9 mouse cellular contexts compared by ENCODE assay signal in genomic region chr11:100736746-100737080, GRCm38 (mm10). TPM values are rescaled to one million over a fixed set of nuclear protein-coding genes. Genes with fewer than 3 reads are reported as not detected.
A peak's percentile ranks its signal among the peaks of the same experiment; 100 is the strongest.
DNase-seq lines count a peak whose midpoint lies in the region; ATAC-seq and TF ChIP-seq lines count a peak whose summit lies in the region.
"Had no signal": no experiment of that assay in that cellular context is flagged by ENCODE, and none has a peak within 500 bp of the region (broad histone marks: within the 10 kb centered on the region; RNA-seq: fewer than 3 reads in every experiment).

No protein-coding gene starts in this region.

- no peaks in the 10 kb centered on the region for H3K27me3 ChIP-seq in kidney, embryonic 14.5 days (ENCODE audit: control insufficient read depth, insufficient read depth, low read length)
- H3K27me3 ChIP-seq in intestine, embryonic 15.5 days (replicated peaks) = no peaks in the 10 kb centered on the region
- no peaks in the 10 kb centered on the region for H3K27me3 ChIP-seq in midbrain, embryonic 16.5 days (ENCODE audit: control insufficient read depth, insufficient read depth, low read depth, low read length)

- H3K27ac ChIP-seq in kidney, embryonic 14.5 days (ENCODE audit: low read depth, low read length) = no peak overlapping the region
- no peak overlapping the region for H3K27ac ChIP-seq in cortical plate, adult 2 months (ENCODE audit: insufficient read depth, low read length)
- peak overlapping the region; percentile 70; the same call in 1 of the 2 replicates for H3K27ac ChIP-seq in intestine, embryonic 15.5 days
- no peak overlapping the region for H3K27ac ChIP-seq in midbrain, embryonic 16.5 days (ENCODE audit: low read length)

- H3K9ac ChIP-seq in kidney, embryonic 14.5 days (ENCODE audit: low read depth, low read length) = peak overlapping the region; percentile 87; the same call in 1 of the 2 replicates
- H3K9ac ChIP-seq in intestine, embryonic 15.5 days = peak overlapping the region; percentile 97; the same call in 1 of the 2 replicates
- no peak overlapping the region for H3K9ac ChIP-seq in midbrain, embryonic 16.5 days (ENCODE audit: low read depth, low read length)

- H3K4me1 ChIP-seq in kidney, embryonic 14.5 days (ENCODE audit: control insufficient read depth, insufficient read depth, low read length) = peaks cover 19% of the 10 kb centered on the region
- peaks cover 9% of the 10 kb centered on the region for H3K4me1 ChIP-seq in cortical plate, adult 2 months (ENCODE audit: control insufficient read depth, insufficient read depth, low read length)
- H3K4me1 ChIP-seq in intestine, embryonic 15.5 days (replicated peaks) = peaks cover 22% of the 10 kb centered on the region
- H3K4me1 ChIP-seq in midbrain, embryonic 16.5 days (ENCODE audit: control insufficient read depth, insufficient read depth, low read length) = peaks cover 16% of the 10 kb centered on the region

- no peaks in the 10 kb centered on the region for H3K9me3 ChIP-seq in kidney, embryonic 14.5 days (ENCODE audit: control insufficient read depth, low read length)
- H3K9me3 ChIP-seq in intestine, embryonic 15.5 days = no peaks in the 10 kb centered on the region
- H3K9me3 ChIP-seq in midbrain, embryonic 16.5 days (replicated peaks; ENCODE audit: control insufficient read depth, low read length, poor library complexity, severe bottlenecking) = no peaks in the 10 kb centered on the region

- DNase-seq in kidney, postnatal 25 days = no peak
- no peak for DNase-seq in layer of hippocampus, postnatal 14 days (ENCODE audit: low spot score in 2 of 2)
- no peak for DNase-seq in layer of hippocampus, postnatal 10 days (ENCODE audit: low spot score in 2 of 2)
- no peak for DNase-seq in gastrocnemius, postnatal 10 days

- H3K36me3 ChIP-seq in kidney, embryonic 14.5 days (ENCODE audit: control insufficient read depth, insufficient read depth, low read length) = peaks cover 9% of the 10 kb centered on the region; the same call in 1 of the 2 replicates
- H3K36me3 ChIP-seq in intestine, embryonic 15.5 days = no peaks in the 10 kb centered on the region
- peaks cover 5% of the 10 kb centered on the region; the same call in 1 of the 2 replicates for H3K36me3 ChIP-seq in midbrain, embryonic 16.5 days (ENCODE audit: control insufficient read depth, insufficient read depth, low read length)

- peak overlapping the region; percentile 90; the same call in 1 of the 2 replicates for H3K4me3 ChIP-seq in kidney, embryonic 14.5 days (ENCODE audit: low read length)
- H3K4me3 ChIP-seq in cortical plate, adult 2 months (ENCODE audit: insufficient read depth, low read length) = peak overlapping the region; percentile 42; the same call in 1 of the 2 replicates
- peak overlapping the region; percentile 95 for H3K4me3 ChIP-seq in intestine, embryonic 15.5 days (replicated peaks)
- peak overlapping the region; percentile 62 for H3K4me3 ChIP-seq in midbrain, embryonic 16.5 days (ENCODE audit: low read depth, low read length)

- TF ChIP-seq POLR2A in cortical plate, adult 2 months (IDR thresholded peaks at IDR 0.05; ENCODE audit: extremely low read depth, insufficient read depth, low read length) = no peak

- WGBS in kidney, embryonic 14.5 days = 79% methylated on average over 4 of the region's 4 CpGs
- 67% methylated on average over 4 of the region's 4 CpGs for WGBS in intestine, embryonic 15.5 days
- WGBS in midbrain, embryonic 16.5 days = 75% methylated on average over 4 of the region's 4 CpGs

- no peak for TF ChIP-seq CTCF in cortical plate, adult 2 months (IDR thresholded peaks at IDR 0.05; ENCODE audit: extremely low read depth, insufficient read depth, low read length)

- peak overlapping the region; percentile 82 for H3K4me2 ChIP-seq in kidney, embryonic 14.5 days (replicated peaks; ENCODE audit: low read depth, low read length)
- H3K4me2 ChIP-seq in intestine, embryonic 15.5 days (replicated peaks) = peak overlapping the region; percentile 82
- peak overlapping the region; percentile 84 for H3K4me2 ChIP-seq in midbrain, embryonic 16.5 days (ENCODE audit: low read length)

- ATAC-seq in kidney, embryonic 14.5 days (ENCODE audit: low FRiP score, low TSS enrichment) = no peak
- no peak for ATAC-seq in intestine, embryonic 15.5 days
- ATAC-seq in midbrain, embryonic 16.5 days = no peak

RNA-seq across cellular contexts. Expression of gene Rab5c, which starts 1.3 kb away (rescaled TPM):
- polyA plus RNA-seq in kidney, embryonic 14.5 days (2014; fragmentation: Nextera tagmentation; extraction: Ambion mirVana) = 46.8 and 92.8 TPM in 2 replicates
- 196 and 207 TPM in 2 replicates for polyA plus RNA-seq in cortical plate, adult 2 months (2012; rRNA removed)
- 26.1 and 26.3 TPM in 2 replicates for polyA plus RNA-seq in intestine, embryonic 15.5 days (2015; fragmentation: Nextera tagmentation; extraction: Ambion mirVana)
- 41.1 and 43.3 TPM in 2 replicates for polyA plus RNA-seq in midbrain, embryonic 16.5 days (2015; fragmentation: Nextera tagmentation; extraction: Ambion mirVana)
- total RNA-seq in layer of hippocampus, postnatal 14 days (2021) = 100 to 1,000 TPM; 145 to 150 TPM
- 100 to 1,000 TPM; 152 to 165 TPM for total RNA-seq in layer of hippocampus, postnatal 10 days (2021)
- total RNA-seq in gastrocnemius, postnatal 10 days (2021) = 10 to 100 TPM; 63.0 to 64.7 TPM

RNA-seq across cellular contexts. Expression of gene Kcnh4, which starts 23.0 kb away (rescaled TPM):
- polyA plus RNA-seq in kidney, embryonic 14.5 days (2014; fragmentation: Nextera tagmentation; extraction: Ambion mirVana) = 0.07 TPM in 1 of 2 replicates, not detected in the other
- polyA plus RNA-seq in cortical plate, adult 2 months (2012; rRNA removed) = 23.4 and 25.4 TPM in 2 replicates
- polyA plus RNA-seq in intestine, embryonic 15.5 days (2015; fragmentation: Nextera tagmentation; extraction: Ambion mirVana) = 0.18 and 0.19 TPM in 2 replicates
- polyA plus RNA-seq in midbrain, embryonic 16.5 days (2015; fragmentation: Nextera tagmentation; extraction: Ambion mirVana) = 11.4 and 12.3 TPM in 2 replicates
- total RNA-seq in layer of hippocampus, postnatal 14 days (2021) = 1 to 10 TPM; 1.0 to 1.3 TPM
- 1 to 10 TPM; 1.5 to 2.2 TPM for total RNA-seq in layer of hippocampus, postnatal 10 days (2021)
- not detected for total RNA-seq in gastrocnemius, postnatal 10 days (2021)

RNA-seq across cellular contexts. Expression of gene Hspb9, which starts 23.1 kb away (rescaled TPM):
- 0.47 TPM in 1 of 2 replicates, not detected in the other for polyA plus RNA-seq in kidney, embryonic 14.5 days (2014; fragmentation: Nextera tagmentation; extraction: Ambion mirVana)
- 0.19 TPM in 1 of 2 replicates, not detected in the other for polyA plus RNA-seq in cortical plate, adult 2 months (2012; rRNA removed)
- polyA plus RNA-seq in intestine, embryonic 15.5 days (2015; fragmentation: Nextera tagmentation; extraction: Ambion mirVana) = 0.40 and 0.54 TPM in 2 replicates
- polyA plus RNA-seq in midbrain, embryonic 16.5 days (2015; fragmentation: Nextera tagmentation; extraction: Ambion mirVana) = 0.34 TPM in 1 of 2 replicates, not detected in the other
- not detected for total RNA-seq in layer of hippocampus, postnatal 14 days (2021)
- not detected for total RNA-seq in layer of hippocampus, postnatal 10 days (2021)
- total RNA-seq in gastrocnemius, postnatal 10 days (2021) = not detected
- total RNA-seq: gastrocnemius, postnatal 4 days had no signal

RNA-seq across cellular contexts. Expression of gene Kat2a, which starts 24.4 kb away (rescaled TPM):
- 44.3 and 74.5 TPM in 2 replicates for polyA plus RNA-seq in kidney, embryonic 14.5 days (2014; fragmentation: Nextera tagmentation; extraction: Ambion mirVana)
- polyA plus RNA-seq in cortical plate, adult 2 months (2012; rRNA removed) = 64.4 and 65.2 TPM in 2 replicates
- polyA plus RNA-seq in intestine, embryonic 15.5 days (2015; fragmentation: Nextera tagmentation; extraction: Ambion mirVana) = 48.2 and 51.9 TPM in 2 replicates
- polyA plus RNA-seq in midbrain, embryonic 16.5 days (2015; fragmentation: Nextera tagmentation; extraction: Ambion mirVana) = 64.9 and 65.9 TPM in 2 replicates
- total RNA-seq in layer of hippocampus, postnatal 14 days (2021) = 10 to 100 TPM; 54.5 to 59.7 TPM
- 10 to 100 TPM; 61.6 to 66.2 TPM for total RNA-seq in layer of hippocampus, postnatal 10 days (2021)
- total RNA-seq in gastrocnemius, postnatal 10 days (2021) = 10 to 100 TPM; 13.4 to 18.4 TPM

RNA-seq across cellular contexts. Expression of gene Hcrt, which starts 26.0 kb away (rescaled TPM):
- not detected in 2 replicates for polyA plus RNA-seq in kidney, embryonic 14.5 days (2014; fragmentation: Nextera tagmentation; extraction: Ambion mirVana)
- polyA plus RNA-seq in cortical plate, adult 2 months (2012; rRNA removed) = 0.29 and 0.78 TPM in 2 replicates
- not detected in 2 replicates for polyA plus RNA-seq in intestine, embryonic 15.5 days (2015; fragmentation: Nextera tagmentation; extraction: Ambion mirVana)
- polyA plus RNA-seq in midbrain, embryonic 16.5 days (2015; fragmentation: Nextera tagmentation; extraction: Ambion mirVana) = 2.5 and 4.6 TPM in 2 replicates
- total RNA-seq in layer of hippocampus, postnatal 14 days (2021) = not detected
- total RNA-seq in layer of hippocampus, postnatal 10 days (2021) = under 1 TPM in 1 of 2 experiments, not detected in 1; 0.62 TPM
- not detected for total RNA-seq in gastrocnemius, postnatal 10 days (2021)
- total RNA-seq: gastrocnemius, postnatal 4 days had no signal

Comparison
In these comparisons a context has a peak if more than half of its experiments do, and no peak if none do; other contexts are left out.
1. H3K4me3 ChIP-seq: peak in every context shown above with its lines; median percentile 95 in intestine, embryonic 15.5 days; 90 in kidney, embryonic 14.5 days; 62 in midbrain, embryonic 16.5 days; 42 in cortical plate, adult 2 months.
2. RNA of gene Kcnh4, which starts 23.0 kb away (polyA plus RNA-seq): 23.4 to 25.4 TPM in cortical plate, adult 2 months and 11.4 to 12.3 TPM in midbrain, embryonic 16.5 days; 0.18 to 0.19 TPM in intestine, embryonic 15.5 days and 0.07 TPM in kidney, embryonic 14.5 days; every median in the first group is over 10 times any median in the second.
3. Peak in every context shown above with its lines, with median percentiles within 50 percentile points of each other: H3K4me2 ChIP-seq.